Mouse (Mus musculus): ENCODE data around the gene Fbln1. TPM values are rescaled to one million over a fixed set of nuclear protein-coding genes. Genes with fewer than 3 reads are reported as not detected.
A peak's percentile ranks its signal among the peaks of the same experiment; 100 is the strongest.

Fbln1 gene
- polyA plus RNA-seq, 1 experiment from 2014 or later: 114 TPM

DNA sequence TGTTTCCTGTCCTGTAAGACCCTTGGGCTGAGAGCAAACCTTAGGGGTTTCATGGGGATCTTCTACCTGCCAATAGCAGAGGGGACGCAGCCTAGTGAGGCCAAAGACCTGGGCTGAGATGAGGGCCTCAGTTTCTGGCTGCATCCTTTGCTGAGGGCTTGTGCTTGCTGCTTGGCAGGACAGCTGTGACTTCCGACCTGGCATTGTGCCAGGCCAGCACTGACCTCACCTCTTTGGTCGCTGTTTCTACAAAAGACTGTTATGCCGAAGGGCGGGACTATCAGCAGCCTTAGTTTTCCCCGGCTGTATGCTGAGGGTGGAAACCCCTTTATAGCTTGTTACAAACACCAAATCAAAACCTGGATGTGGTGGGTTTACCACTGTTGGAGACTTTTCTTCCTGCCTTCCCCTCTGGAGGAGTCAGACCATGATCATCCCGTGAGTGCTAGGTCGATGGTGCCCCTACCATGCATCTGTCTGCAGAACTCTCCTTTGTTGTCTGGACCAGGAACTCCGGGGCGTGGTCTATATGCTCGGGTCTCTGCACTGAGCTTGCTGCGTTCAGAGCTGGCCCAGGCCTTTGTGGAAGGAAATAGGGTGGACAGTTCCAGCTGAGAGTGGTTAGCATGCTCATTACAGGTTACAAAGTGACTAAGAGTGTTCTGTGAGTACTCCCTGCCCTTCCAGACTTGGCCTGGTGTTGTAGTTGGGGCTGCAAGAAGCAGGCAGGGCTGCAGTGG lies 15.5 kb downstream of the Fbln1 start:
- Histone ChIP-seq H3K4me2 (ENCODE audit: low read length) (no peak overlapping the region), H3K9ac (ENCODE audit: low read depth, low read length) (no peak overlapping the region), H3K36me3 (ENCODE audit: insufficient read depth, low read length) (0 out of 2 replicates have a peak, but pooled peaks cover 15% of the 10 kb centered on the region), H3K9me3 (replicated peaks; ENCODE audit: low read length) (no peaks in the 10 kb centered on the region), H3K27me3 (ENCODE audit: insufficient read depth, low read length) (no peaks in the 10 kb centered on the region), H3K4me1 (replicated peaks; ENCODE audit: insufficient read depth, low read length) (no peaks in the 10 kb centered on the region), H3K27ac (no peak overlapping the region), H3K4me3 (replicated peaks; ENCODE audit: low read depth, low read length) (no peak overlapping the region)
- TF ChIP-seq CTCF (IDR thresholded peaks at IDR 0.05; ENCODE audit: low read depth): no peak
- ATAC-seq (replicated peaks; ENCODE audit: low FRiP score, low read depth): no peak
- peak; percentile 38 for DNase-seq (ENCODE audit: low spot score)
- 51% methylated on average over 12 of the region's 12 CpGs for WGBS

GRCm38 (mm10) chr15:85225693-85226092 lies 19.9 kb downstream of the Fbln1 start:
- H3K4me2 ChIP-seq (ENCODE audit: low read length): no peak overlapping the region
- H3K27me3 ChIP-seq (ENCODE audit: insufficient read depth, low read length): no peaks in the 10 kb centered on the region
- no peak overlapping the region for H3K4me3 ChIP-seq (replicated peaks; ENCODE audit: low read depth, low read length)
- 0 out of 2 replicates have a peak, but pooled peaks cover 18% of the 10 kb centered on the region for H3K36me3 ChIP-seq (ENCODE audit: insufficient read depth, low read length)
- ATAC-seq (replicated peaks; ENCODE audit: low FRiP score, low read depth): no peak
- 93% methylated on average over 3 of the region's 3 CpGs for WGBS
- no peaks in the 10 kb centered on the region for H3K4me1 ChIP-seq (replicated peaks; ENCODE audit: insufficient read depth, low read length)
- H3K9me3 ChIP-seq (replicated peaks; ENCODE audit: low read length): no peaks in the 10 kb centered on the region
- TF ChIP-seq CTCF (IDR thresholded peaks at IDR 0.05; ENCODE audit: low read depth): no peak
- no peak overlapping the region for H3K27ac ChIP-seq
- H3K9ac ChIP-seq (ENCODE audit: low read depth, low read length): no peak overlapping the region
- DNase-seq (ENCODE audit: low spot score): no peak

DNA sequence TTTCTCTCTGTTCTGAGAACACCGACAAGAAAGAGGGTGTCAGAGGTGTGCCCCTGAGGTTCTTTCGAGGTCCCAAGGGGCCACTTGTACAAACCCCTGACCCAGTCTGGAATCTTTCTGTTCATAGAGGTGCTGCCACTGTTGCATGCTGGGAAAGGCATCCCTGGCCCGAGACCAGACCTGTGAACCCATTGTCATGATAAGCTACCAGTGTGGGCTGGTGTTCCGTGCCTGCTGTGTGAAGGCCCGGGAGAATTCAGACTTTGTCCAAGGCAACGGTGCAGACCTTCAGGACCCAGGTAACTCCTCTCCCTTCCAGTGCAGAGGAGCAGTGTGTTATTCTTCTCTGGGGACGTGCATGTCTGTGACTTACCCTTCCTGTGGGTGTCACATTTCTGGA lies 21.1 kb downstream of the Fbln1 start:
- Histone ChIP-seq H3K4me1 (replicated peaks; ENCODE audit: insufficient read depth, low read length) (no peaks in the 10 kb centered on the region), H3K27me3 (ENCODE audit: insufficient read depth, low read length) (no peaks in the 10 kb centered on the region), H3K36me3 (ENCODE audit: insufficient read depth, low read length) (0 out of 2 replicates have a peak, but pooled peaks cover 18% of the 10 kb centered on the region), H3K4me2 (ENCODE audit: low read length) (no peak overlapping the region), H3K27ac (no peak overlapping the region), H3K4me3 (replicated peaks; ENCODE audit: low read depth, low read length) (no peak overlapping the region), H3K9ac (ENCODE audit: low read depth, low read length) (no peak overlapping the region), H3K9me3 (replicated peaks; ENCODE audit: low read length) (no peaks in the 10 kb centered on the region)
- DNase-seq (ENCODE audit: low spot score) (no peak), ATAC-seq (replicated peaks; ENCODE audit: low FRiP score, low read depth) (no peak)
- no peak for TF ChIP-seq CTCF (IDR thresholded peaks at IDR 0.05; ENCODE audit: low read depth)
- WGBS: 63% methylated on average over 7 of the region's 7 CpGs

DNA sequence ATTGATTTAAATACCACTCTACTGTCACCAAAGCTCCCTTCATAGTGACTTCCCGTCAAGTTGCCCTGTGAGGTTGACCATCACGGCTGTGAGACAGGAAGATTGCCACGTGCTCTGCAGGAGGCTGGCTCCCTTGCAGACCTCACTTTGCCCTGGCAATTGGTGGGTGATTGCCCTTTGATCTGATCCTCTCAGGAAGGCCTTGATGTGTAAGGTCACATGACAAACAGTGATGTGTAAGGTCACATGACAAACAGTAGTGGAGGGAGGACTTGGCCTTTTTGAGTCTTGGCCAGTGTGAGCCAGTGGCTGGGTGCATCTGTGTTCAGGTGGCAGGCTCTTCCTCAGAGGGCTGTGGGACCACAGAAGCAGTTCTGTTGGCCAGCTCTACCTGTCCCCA lies 22.8 kb downstream of the Fbln1 start:
- H3K4me1 ChIP-seq (replicated peaks; ENCODE audit: insufficient read depth, low read length): no peaks in the 10 kb centered on the region
- TF ChIP-seq CTCF (IDR thresholded peaks at IDR 0.05; ENCODE audit: low read depth): no peak
- H3K27me3 ChIP-seq (ENCODE audit: insufficient read depth, low read length): no peaks in the 10 kb centered on the region
- 69% methylated on average over 3 of the region's 3 CpGs for WGBS
- no peak overlapping the region for H3K4me2 ChIP-seq (ENCODE audit: low read length)
- H3K9me3 ChIP-seq (replicated peaks; ENCODE audit: low read length): no peaks in the 10 kb centered on the region
- H3K4me3 ChIP-seq (replicated peaks; ENCODE audit: low read depth, low read length): no peak overlapping the region
- H3K36me3 ChIP-seq (ENCODE audit: insufficient read depth, low read length): 0 out of 2 replicates have a peak, but pooled peaks cover 17% of the 10 kb centered on the region
- no peak overlapping the region for H3K27ac ChIP-seq
- DNase-seq (ENCODE audit: low spot score) (no peak), ATAC-seq (replicated peaks; ENCODE audit: low FRiP score, low read depth) (no peak)
- H3K9ac ChIP-seq (ENCODE audit: low read depth, low read length): no peak overlapping the region

- Histone ChIP-seq H3K9ac (ENCODE audit: low read depth, low read length) (no peak overlapping the region), H3K4me3 (replicated peaks; ENCODE audit: low read depth, low read length) (no peak overlapping the region), H3K27ac (no peak overlapping the region), H3K36me3 (ENCODE audit: insufficient read depth, low read length) (peaks cover 7% of the 10 kb centered on the region; the same call in 1 of the 2 replicates), H3K4me1 (replicated peaks; ENCODE audit: insufficient read depth, low read length) (no peaks in the 10 kb centered on the region), H3K27me3 (ENCODE audit: insufficient read depth, low read length) (no peaks in the 10 kb centered on the region), H3K9me3 (replicated peaks; ENCODE audit: low read length) (no peaks in the 10 kb centered on the region), H3K4me2 (ENCODE audit: low read length) (no peak overlapping the region)
- DNase-seq (ENCODE audit: low spot score): no peak
- no peak for ATAC-seq (replicated peaks; ENCODE audit: low FRiP score, low read depth)
- 89% methylated on average over 13 of the region's 13 CpGs for WGBS
- no peak for TF ChIP-seq CTCF (IDR thresholded peaks at IDR 0.05; ENCODE audit: low read depth)
These were observed 24.3 kb downstream of the Fbln1 start for GRCm38 (mm10) chr15:85229960-85230535.

- H3K4me2 ChIP-seq (ENCODE audit: low read length): no peak overlapping the region
- ATAC-seq (replicated peaks; ENCODE audit: low FRiP score, low read depth) (no peak), DNase-seq (ENCODE audit: low spot score) (no peak)
- no peaks in the 10 kb centered on the region for H3K27me3 ChIP-seq (ENCODE audit: insufficient read depth, low read length)
- no peaks in the 10 kb centered on the region for H3K9me3 ChIP-seq (replicated peaks; ENCODE audit: low read length)
- H3K4me1 ChIP-seq (replicated peaks; ENCODE audit: insufficient read depth, low read length): no peaks in the 10 kb centered on the region
- no peak for TF ChIP-seq CTCF (IDR thresholded peaks at IDR 0.05; ENCODE audit: low read depth)
- WGBS: 88% methylated on average over 14 of the region's 14 CpGs
- H3K4me3 ChIP-seq (replicated peaks; ENCODE audit: low read depth, low read length): no peak overlapping the region
- peaks cover 7% of the 10 kb centered on the region; the same call in 1 of the 2 replicates for H3K36me3 ChIP-seq (ENCODE audit: insufficient read depth, low read length)
- no peak overlapping the region for H3K27ac ChIP-seq
- no peak overlapping the region for H3K9ac ChIP-seq (ENCODE audit: low read depth, low read length)
These were observed 24.9 kb downstream of the Fbln1 start for GRCm38 (mm10) chr15:85230613-85231012.

Data from kidney, postnatal 0 days (tissue).